Mouse (Mus musculus) heart, postnatal 4 days (tissue): Measurements from ENCODE around the gene C030005K15Rik. TPM values are rescaled to one million over a fixed set of nuclear protein-coding genes. Genes with fewer than 3 reads are reported as not detected.

Experiments
- total RNA-seq, 2 experiments: library from RNA; stranded (reverse); gene quantifications; 2 replicates each; pipeline ENCODE4 v1.2.3; 2021

Gene C030005K15Rik
- total RNA-seq, 2 experiments from 2014 or later: not detected

Other genes starting within 250 kb of the C030005K15Rik start
- 100 to 1,000 TPM; 319 to 365 TPM for gene Dcn, start 247.1 kb downstream of the C030005K15Rik start, total RNA-seq
- 10 to 100 TPM; 90.0 to 96.5 TPM for gene Lum, start 161.6 kb downstream of the C030005K15Rik start, total RNA-seq
- gene Kera, start 119.9 kb downstream of the C030005K15Rik start, total RNA-seq: not detected
- gene Epyc, start 82.7 kb downstream of the C030005K15Rik start, total RNA-seq: under 1 TPM in 1 of 2 experiments, not detected in 1; 0.24 TPM
- gene Ccer1, start 33.7 kb downstream of the C030005K15Rik start, total RNA-seq: not detected